Mouse (Mus musculus) liver, embryonic 15.5 days (tissue): Measurements from ENCODE around the gene Brpf3. TPM values are rescaled to one million over a fixed set of nuclear protein-coding genes. Genes with fewer than 3 reads are reported as not detected.

Experiments used
- ATAC-seq: fragments of 200-750 bp; cut with Nextera tagmentation; 2 replicates; pipeline ENCODE4 v1.8.0; 2017; ENCODE audit warnings: moderate number of reproducible peaks, mild to moderate bottlenecking, moderate library complexity; ENCODE audit not compliant: insufficient read depth
- H3K27ac ChIP-seq: fragments of 300-500 bp; sonication (generic); replicated peaks from 2 replicates; pipeline ENCODE4 v1.5.1; 2015; ENCODE audit warnings: mild to moderate bottlenecking, inconsistent platforms
- H3K27me3 ChIP-seq: fragments of 300-500 bp; sonication (generic); 2 replicates; pipeline ENCODE4 v1.6.1; 2015; ENCODE audit warnings: mild to moderate bottlenecking, inconsistent platforms
- H3K36me3 ChIP-seq: fragments of 300-500 bp; sonication (generic); replicated peaks from 2 replicates; pipeline ENCODE4 v1.6.1; 2015; ENCODE audit warnings: moderate library complexity, mild to moderate bottlenecking, inconsistent platforms
- H3K4me1 ChIP-seq: fragments of 300-500 bp; sonication (generic); replicated peaks from 2 replicates; pipeline ENCODE4 v1.6.1; 2015; ENCODE audit warnings: inconsistent platforms
- H3K4me2 ChIP-seq: fragments of 300-500 bp; sonication (generic); 2 replicates; pipeline ENCODE4 v1.6.1; 2015; ENCODE audit warnings: moderate library complexity, mild to moderate bottlenecking, inconsistent platforms
- H3K4me3 ChIP-seq: fragments of 300-500 bp; sonication (generic); replicated peaks from 2 replicates; pipeline ENCODE4 v1.5.1; 2015; ENCODE audit warnings: mild to moderate bottlenecking, inconsistent platforms
- H3K9ac ChIP-seq: fragments of 300-500 bp; sonication (generic); 2 replicates; pipeline ENCODE4 v1.6.1; 2015; ENCODE audit warnings: moderate library complexity, mild to moderate bottlenecking, inconsistent platforms
- H3K9me3 ChIP-seq: fragments of 300-500 bp; sonication (generic); replicated peaks from 2 replicates; pipeline ENCODE4 v1.6.1; 2016; ENCODE audit warnings: inconsistent platforms
- WGBS: fragments of 180-500 bp; shearing (Covaris S2); methylation state at CpG from one replicate; pipeline ENCODE4 v1.1.7; 2015; ENCODE audit warnings: mixed read lengths; ENCODE audit not compliant: insufficient replicate concordance; 5-methylcytosine and 5-hydroxymethylcytosine counted together
- polyA plus RNA-seq: library from polyadenylated mRNA; unstranded; fragments of >200 nt; fragmentation: Nextera tagmentation; extraction: Ambion mirVana; gene quantifications from 2 replicates; pipeline ENCODE4 v1.2.1, GENCODE M21; 2015

Gene Brpf3
- polyA plus RNA-seq, 1 experiment from 2014 or later = 74.7 TPM

DNA sequence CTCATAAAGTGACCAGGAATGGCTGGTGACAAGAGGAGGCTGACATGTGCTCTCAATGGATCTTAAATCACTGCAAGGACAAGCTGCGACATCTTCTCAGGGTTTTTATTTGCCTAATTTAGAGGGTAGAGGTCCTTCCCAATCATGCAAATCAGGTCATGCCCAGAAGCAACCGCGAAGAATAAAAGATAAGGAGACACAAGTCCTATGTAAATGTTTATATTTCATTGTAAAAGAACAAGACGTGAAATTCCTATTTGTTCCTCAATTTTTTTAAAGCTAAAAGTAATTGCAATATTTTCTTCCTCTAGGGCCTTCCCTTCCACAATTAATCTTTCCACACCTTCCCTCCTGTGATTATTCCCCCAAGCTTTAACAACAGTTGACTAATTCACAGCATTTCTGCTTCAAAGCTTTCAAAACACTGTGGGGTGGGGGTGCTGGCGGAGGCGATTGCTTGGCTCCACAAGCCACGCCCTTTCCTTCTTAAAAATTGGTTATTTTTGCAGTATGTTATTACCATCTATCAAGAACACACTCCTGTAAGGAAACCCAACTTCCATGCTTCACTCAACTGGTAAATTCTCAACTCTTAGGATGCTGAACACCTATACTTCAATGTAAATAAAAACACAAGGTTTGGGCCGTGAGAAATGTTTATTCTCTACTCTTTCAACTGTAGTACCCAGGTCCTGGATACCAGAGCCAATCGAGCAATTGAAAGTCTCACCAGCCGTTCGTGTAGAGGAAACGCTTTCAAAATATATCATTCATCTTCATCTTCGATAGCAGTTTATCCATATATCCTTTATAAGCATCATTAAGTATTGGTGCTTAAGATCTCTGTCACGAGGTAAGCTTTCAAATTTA is 1.4 kb upstream of the Brpf3 start:
- Histone ChIP-seq H3K9me3 (0 out of 2 replicates have a peak, but pooled peaks cover 3% of the 10 kb centered on the region), H3K36me3 (0 out of 2 replicates have a peak, but pooled peaks cover 13% of the 10 kb centered on the region), H3K9ac (peak overlapping the region; percentile 99), H3K27me3 (0 out of 2 replicates have a peak, but pooled peaks cover 6% of the 10 kb centered on the region), H3K4me1 (peaks cover 47% of the 10 kb centered on the region), H3K4me2 (peak overlapping the region; percentile 96), H3K4me3 (peak overlapping the region; percentile 87), H3K27ac (peak overlapping the region; percentile 98)
- ATAC-seq = no peak
- WGBS = 10% methylated on average over 14 of the region's 14 CpGs

DNA sequence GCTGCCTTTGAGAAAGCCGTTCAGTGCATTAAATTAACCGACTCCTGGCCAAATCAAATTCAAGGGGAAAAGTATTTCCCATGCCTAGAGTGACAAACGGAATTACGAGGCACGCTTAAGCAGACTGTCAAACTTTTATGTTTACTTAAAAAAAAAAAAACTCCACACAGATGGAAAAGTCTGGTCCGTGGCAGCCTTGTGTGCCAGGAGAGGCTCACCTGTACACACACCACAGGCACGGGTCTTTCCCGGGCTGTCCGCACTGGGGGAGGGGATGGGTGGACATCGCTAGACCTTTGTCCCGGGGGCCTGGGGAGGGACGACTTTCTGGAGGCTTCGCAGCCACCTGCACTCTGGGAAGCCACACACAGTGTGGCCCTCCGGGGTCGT is 614 bp upstream of the Brpf3 start:
- Histone ChIP-seq H3K4me1 (peaks cover 54% of the 10 kb centered on the region), H3K27ac (peak overlapping the region; percentile 98), H3K9ac (peak overlapping the region; percentile 99), H3K27me3 (0 out of 2 replicates have a peak, but pooled peaks cover 6% of the 10 kb centered on the region), H3K36me3 (peaks cover 20% of the 10 kb centered on the region), H3K9me3 (0 out of 2 replicates have a peak, but pooled peaks cover 2% of the 10 kb centered on the region), H3K4me3 (peak overlapping the region; percentile 87), H3K4me2 (peak overlapping the region; percentile 96)
- WGBS = 1% methylated on average over 15 of the region's 15 CpGs
- no peak; the same call in none of the 2 replicates for ATAC-seq

DNA sequence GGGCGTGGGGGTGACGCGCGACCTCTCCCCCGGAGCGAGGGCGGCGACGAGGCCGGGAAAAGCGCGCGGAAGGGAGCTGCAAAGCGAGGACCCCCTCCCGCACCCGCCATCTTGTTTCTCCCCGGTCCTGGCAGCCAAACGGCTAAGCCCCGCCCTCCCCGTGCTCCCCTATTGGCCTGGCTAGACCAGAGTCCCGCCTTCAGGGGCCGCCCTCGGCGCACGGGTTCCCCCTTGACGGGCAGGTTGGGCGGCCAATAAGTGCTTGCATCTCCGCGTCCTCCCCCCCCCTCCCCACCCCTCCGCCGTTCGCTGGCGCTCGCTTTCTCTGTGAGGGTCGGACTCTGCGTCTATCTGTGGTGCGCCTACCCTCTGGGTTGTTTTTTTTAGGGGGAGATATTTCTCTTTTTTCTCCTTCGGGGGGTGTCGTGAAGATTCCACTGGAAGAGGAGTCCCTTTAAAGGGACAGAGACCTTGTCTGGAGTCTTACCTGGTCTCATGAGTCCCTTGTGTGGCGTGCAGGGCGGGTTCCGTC is 650 bp downstream of the Brpf3 start:
- Histone ChIP-seq H3K27me3 (0 out of 2 replicates have a peak, but pooled peaks cover 6% of the 10 kb centered on the region), H3K4me3 (peak overlapping the region; percentile 87), H3K4me1 (peaks cover 67% of the 10 kb centered on the region), H3K27ac (peak overlapping the region; percentile 98), H3K4me2 (peak overlapping the region; percentile 96), H3K36me3 (peaks cover 33% of the 10 kb centered on the region), H3K9ac (peak overlapping the region; percentile 99), H3K9me3 (no peaks in the 10 kb centered on the region)
- peak; percentile 90 for ATAC-seq
- under 1% methylated on average over 41 of the region's 42 CpGs for WGBS

DNA sequence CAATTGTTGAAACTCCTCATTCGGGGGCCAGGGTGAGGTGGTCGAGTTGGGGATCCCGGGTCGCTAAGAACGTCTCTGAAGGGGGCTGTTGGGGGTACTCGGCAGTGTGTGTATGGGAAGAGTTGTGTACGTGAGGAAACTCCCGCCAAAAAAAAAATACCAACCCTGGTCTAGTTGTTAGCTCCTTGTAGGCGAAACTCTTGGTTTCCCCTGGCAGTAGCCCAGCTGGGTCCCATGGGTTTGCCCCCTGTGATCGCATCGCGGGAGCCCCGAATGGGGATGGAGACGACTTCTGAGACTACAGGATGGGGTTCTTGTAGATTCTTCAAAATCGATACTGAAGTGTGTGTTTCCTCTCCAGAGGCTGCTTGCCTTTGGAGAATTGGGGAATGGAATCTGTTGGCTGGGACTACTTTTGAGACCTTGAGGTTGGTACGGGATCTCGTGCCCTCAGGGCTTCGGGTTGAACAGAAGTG is 1.2 kb downstream of the Brpf3 start:
- peak overlapping the region; percentile 98 for H3K27ac ChIP-seq
- H3K36me3 ChIP-seq = peaks cover 38% of the 10 kb centered on the region
- WGBS = 2% methylated on average over 18 of the region's 18 CpGs
- 0 out of 2 replicates have a peak, but pooled peaks cover 6% of the 10 kb centered on the region for H3K27me3 ChIP-seq
- peak overlapping the region; percentile 87 for H3K9ac ChIP-seq
- ATAC-seq = no peak
- H3K4me3 ChIP-seq = peak overlapping the region; percentile 87
- no peaks in the 10 kb centered on the region for H3K9me3 ChIP-seq
- peaks cover 72% of the 10 kb centered on the region for H3K4me1 ChIP-seq
- peak overlapping the region; percentile 77 for H3K4me2 ChIP-seq

DNA sequence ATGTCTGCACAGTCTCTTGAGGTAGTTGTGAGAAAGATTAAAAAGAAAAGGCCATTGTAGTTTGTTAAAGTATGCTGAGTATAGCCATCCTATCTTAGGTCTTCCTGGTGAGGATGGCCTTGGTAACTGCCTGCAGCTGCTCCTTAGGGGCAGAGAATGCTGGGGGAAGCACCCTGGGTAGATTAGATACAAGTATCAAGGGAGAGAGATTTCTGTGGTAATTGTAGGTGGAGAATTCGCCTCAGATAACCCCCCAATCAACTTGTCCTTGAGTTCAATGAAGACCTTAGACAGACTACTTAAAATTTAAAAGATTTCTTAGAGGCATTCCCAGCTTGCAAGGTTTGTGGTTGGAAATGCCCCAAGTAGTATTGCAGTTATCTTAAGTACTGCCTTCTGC is 2.4 kb downstream of the Brpf3 start:
- whole genome bisulfite sequencing = 6% methylated on average over 1 of the region's 1 CpGs
- peak overlapping the region; percentile 98 for H3K27ac ChIP-seq

DNA sequence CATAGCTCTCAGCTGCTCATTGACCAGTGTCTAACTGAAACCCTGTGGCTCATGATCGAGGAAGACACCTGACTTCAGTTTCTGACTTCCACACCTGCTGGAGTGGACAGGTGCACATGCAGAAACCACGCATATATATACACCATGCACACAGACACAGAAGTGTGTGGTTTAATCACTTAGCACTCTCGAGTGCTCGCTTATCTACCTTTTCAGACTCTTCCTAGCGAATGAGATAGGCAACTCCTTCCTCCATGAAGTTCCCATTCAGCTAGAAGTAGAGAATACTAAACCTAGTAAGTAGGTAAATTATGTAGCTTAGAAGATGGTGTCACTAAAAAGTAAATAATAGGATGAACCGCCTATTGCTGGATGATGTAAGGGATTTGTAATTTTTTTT is 4.1 kb downstream of the Brpf3 start:
- H3K9me3 ChIP-seq = no peaks in the 10 kb centered on the region
- peaks cover 86% of the 10 kb centered on the region for H3K4me1 ChIP-seq
- no peak overlapping the region for H3K9ac ChIP-seq
- H3K4me2 ChIP-seq = peak overlapping the region; percentile 77
- 44% methylated on average over 6 of the region's 6 CpGs for WGBS
- no peaks in the 10 kb centered on the region for H3K27me3 ChIP-seq
- peak overlapping the region; percentile 98 for H3K27ac ChIP-seq
- peaks cover 64% of the 10 kb centered on the region for H3K36me3 ChIP-seq
- no peak overlapping the region for H3K4me3 ChIP-seq
- no peak for ATAC-seq

More for the DNA sequence above, 2.4 kb downstream of the Brpf3 start:
- peaks cover 84% of the 10 kb centered on the region for H3K4me1 ChIP-seq
- H3K27me3 ChIP-seq = no peaks in the 10 kb centered on the region
- H3K9me3 ChIP-seq = no peaks in the 10 kb centered on the region
- peak overlapping the region; percentile 77 for H3K4me2 ChIP-seq
- H3K4me3 ChIP-seq = peak overlapping the region; percentile 87
- H3K36me3 ChIP-seq = peaks cover 49% of the 10 kb centered on the region
- no peak for ATAC-seq
- H3K9ac ChIP-seq = peak overlapping the region; percentile 87

DNA sequence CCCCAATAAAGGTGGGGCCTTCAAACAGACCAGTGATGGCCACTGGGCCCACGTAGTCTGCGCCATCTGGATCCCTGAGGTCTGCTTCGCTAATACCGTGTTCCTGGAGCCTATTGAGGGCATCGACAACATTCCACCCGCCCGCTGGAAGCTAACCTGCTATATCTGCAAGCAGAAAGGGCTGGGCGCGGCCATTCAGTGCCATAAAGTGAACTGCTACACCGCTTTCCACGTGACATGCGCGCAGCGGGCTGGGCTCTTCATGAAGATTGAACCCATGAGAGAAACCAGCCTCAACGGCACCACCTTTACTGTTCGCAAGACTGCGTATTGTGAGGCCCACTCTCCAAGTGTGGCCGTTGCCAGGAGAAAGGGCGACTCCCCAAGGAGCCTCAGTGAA is 5.9 kb downstream of the Brpf3 start:
- Histone ChIP-seq H3K9ac (no peak overlapping the region), H3K4me3 (no peak overlapping the region), H3K4me1 (peaks cover 93% of the 10 kb centered on the region), H3K27ac (peak overlapping the region; percentile 88), H3K27me3 (no peaks in the 10 kb centered on the region), H3K4me2 (peak overlapping the region; percentile 32), H3K36me3 (peaks cover 82% of the 10 kb centered on the region), H3K9me3 (no peaks in the 10 kb centered on the region)
- 90% methylated on average over 19 of the region's 19 CpGs for WGBS
- no peak for ATAC-seq

DNA sequence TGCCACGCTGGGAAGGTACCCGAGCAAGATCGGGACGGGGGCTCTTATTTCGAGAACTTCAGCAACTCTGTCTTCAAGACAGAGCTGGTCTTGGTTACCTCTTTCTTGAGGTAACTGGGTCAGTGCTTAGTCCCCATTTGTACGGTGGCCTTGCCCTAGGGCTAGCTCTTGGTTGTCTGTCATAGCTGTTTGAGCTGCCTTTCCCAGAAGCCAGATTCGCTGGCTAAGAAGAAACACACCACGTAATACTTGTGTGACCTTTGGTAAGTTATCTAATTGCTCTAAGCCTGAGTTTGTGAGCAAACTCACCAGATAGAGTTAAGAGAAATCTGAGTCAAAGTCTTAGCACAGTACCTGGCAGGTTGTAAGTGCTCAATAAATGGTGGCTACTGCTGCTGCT is 7.8 kb downstream of the Brpf3 start:
- Histone ChIP-seq H3K4me2 (peak overlapping the region; percentile 59), H3K27ac (peak overlapping the region; percentile 88), H3K9me3 (no peaks in the 10 kb centered on the region), H3K4me1 (peaks cover 87% of the 10 kb centered on the region), H3K4me3 (peak overlapping the region; percentile 25), H3K9ac (peak overlapping the region; percentile 37), H3K27me3 (no peaks in the 10 kb centered on the region), H3K36me3 (peaks cover 97% of the 10 kb centered on the region)
- WGBS = 77% methylated on average over 8 of the region's 8 CpGs
- ATAC-seq = no peak

DNA sequence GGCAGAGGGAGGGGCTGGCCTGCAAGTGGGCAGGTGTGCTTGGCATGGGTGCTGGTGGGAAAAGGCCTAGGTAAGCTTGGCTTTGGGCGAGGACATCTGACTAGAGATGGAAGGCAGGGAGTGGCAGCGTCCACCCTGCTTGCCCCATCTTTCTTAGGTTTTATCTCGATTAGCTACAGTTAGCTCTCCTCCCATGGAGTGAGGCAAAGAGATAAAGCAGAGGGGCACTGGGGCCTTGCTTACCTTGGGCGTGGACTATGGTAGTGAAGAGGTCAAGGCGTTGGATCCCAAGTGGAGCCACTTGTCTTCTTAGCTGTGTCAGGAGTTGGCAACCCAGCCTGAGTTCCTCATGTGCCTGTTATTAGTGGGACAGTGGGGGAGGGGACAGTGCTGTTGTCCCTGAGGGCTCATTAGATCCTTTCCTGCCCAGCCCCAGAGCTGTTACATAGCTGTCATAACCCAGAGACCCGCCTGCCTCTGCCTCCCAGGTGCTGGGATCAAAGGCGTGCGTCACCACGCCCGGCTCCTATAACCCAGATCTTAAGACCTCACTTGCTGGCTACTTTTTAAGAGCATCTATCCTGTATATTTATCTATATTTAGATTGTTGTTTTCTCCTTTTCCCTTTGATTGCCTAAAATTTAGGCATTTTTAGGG is 8.4 kb downstream of the Brpf3 start:
- Histone ChIP-seq H3K9ac (peak overlapping the region; percentile 37), H3K27ac (peak overlapping the region; percentile 88), H3K27me3 (no peaks in the 10 kb centered on the region), H3K9me3 (no peaks in the 10 kb centered on the region), H3K4me3 (peak overlapping the region; percentile 25), H3K36me3 (peaks cover 97% of the 10 kb centered on the region), H3K4me2 (peak overlapping the region; percentile 59), H3K4me1 (peaks cover 84% of the 10 kb centered on the region)
- ATAC-seq = peak; percentile 98
- 38% methylated on average over 10 of the region's 10 CpGs for WGBS

DNA sequence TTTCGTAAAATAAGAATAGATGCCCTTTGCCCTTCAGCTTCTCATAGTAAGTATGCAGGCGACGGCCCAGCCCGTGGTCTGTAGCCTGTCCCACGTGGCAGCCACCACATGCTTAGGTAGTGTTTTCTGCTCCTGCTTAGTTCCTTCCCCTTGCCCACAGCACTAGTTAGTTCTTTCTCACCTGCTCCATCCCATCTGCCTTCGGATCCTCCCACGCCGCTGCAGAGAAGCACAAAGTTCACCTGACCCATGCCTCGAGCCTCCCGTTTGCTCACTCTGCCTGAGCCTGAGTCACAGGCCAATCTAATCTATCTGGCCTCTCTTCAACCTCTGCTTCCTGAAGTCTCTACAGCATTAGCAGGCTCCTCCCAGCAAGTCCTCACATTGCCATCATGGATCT is 11.5 kb downstream of the Brpf3 start:
- Histone ChIP-seq H3K27me3 (no peaks in the 10 kb centered on the region), H3K9me3 (no peaks in the 10 kb centered on the region), H3K4me1 (peaks cover 73% of the 10 kb centered on the region), H3K27ac (peak overlapping the region; percentile 45), H3K4me3 (no peak overlapping the region), H3K9ac (no peak overlapping the region), H3K4me2 (no peak overlapping the region), H3K36me3 (peaks cover 97% of the 10 kb centered on the region)
- 75% methylated on average over 10 of the region's 10 CpGs for WGBS
- no peak for ATAC-seq
